Mouse (Mus musculus) midbrain, embryonic 13.5 days (tissue): Measurements from ENCODE around the gene Akr1d1. TPM values are rescaled to one million over a fixed set of nuclear protein-coding genes. Genes with fewer than 3 reads are reported as not detected.

Experiments
- ATAC-seq: fragments of 200-750 bp; cut with Nextera tagmentation; 2 replicates; pipeline ENCODE4 v1.8.0; 2017; ENCODE audit warnings: mild to moderate bottlenecking, moderate TSS enrichment, moderate library complexity
- H3K27ac ChIP-seq: fragments of 300-500 bp; sonication (generic); 2 replicates; pipeline ENCODE4 v1.5.1; 2015; ENCODE audit warnings: inconsistent platforms, mild to moderate bottlenecking, moderate library complexity
- H3K27me3 ChIP-seq: fragments of 300-500 bp; sonication (generic); 2 replicates; pipeline ENCODE4 v1.6.1; 2015; ENCODE audit warnings: mild to moderate bottlenecking, inconsistent platforms
- H3K36me3 ChIP-seq: fragments of 300-500 bp; sonication (generic); 2 replicates; pipeline ENCODE4 v1.6.1; 2015; ENCODE audit warnings: mild to moderate bottlenecking, inconsistent platforms
- H3K4me1 ChIP-seq: fragments of 300-500 bp; sonication (generic); replicated peaks from 2 replicates; pipeline ENCODE4 v1.6.1; 2015; ENCODE audit warnings: inconsistent platforms
- H3K4me2 ChIP-seq: fragments of 300-500 bp; sonication (generic); replicated peaks from 2 replicates; pipeline ENCODE4 v1.6.1; 2015; ENCODE audit warnings: moderate library complexity, mild to moderate bottlenecking, inconsistent platforms
- H3K4me3 ChIP-seq: fragments of 300-500 bp; sonication (generic); replicated peaks from 2 replicates; pipeline ENCODE4 v1.5.1; 2015; ENCODE audit warnings: mild to moderate bottlenecking, inconsistent platforms
- H3K9ac ChIP-seq: fragments of 300-500 bp; sonication (generic); replicated peaks from 2 replicates; pipeline ENCODE4 v1.6.1; 2015; ENCODE audit warnings: mild to moderate bottlenecking, inconsistent platforms
- H3K9me3 ChIP-seq: fragments of 300-500 bp; sonication (generic); 2 replicates; pipeline ENCODE4 v1.6.1; 2016; ENCODE audit warnings: mild to moderate bottlenecking, inconsistent platforms
- WGBS: fragments of 180-500 bp; shearing (Covaris S2); methylation state at CpG from one replicate; pipeline ENCODE4 v1.1.7; 2015; 5-methylcytosine and 5-hydroxymethylcytosine counted together
- polyA plus RNA-seq: library from polyadenylated mRNA; unstranded; fragments of >200 nt; fragmentation: Nextera tagmentation; extraction: Ambion mirVana; gene quantifications from 2 replicates; pipeline ENCODE4 v1.2.1, GENCODE M21; 2015

Gene Akr1d1
- polyA plus RNA-seq = not detected in 2 replicates

DNA sequence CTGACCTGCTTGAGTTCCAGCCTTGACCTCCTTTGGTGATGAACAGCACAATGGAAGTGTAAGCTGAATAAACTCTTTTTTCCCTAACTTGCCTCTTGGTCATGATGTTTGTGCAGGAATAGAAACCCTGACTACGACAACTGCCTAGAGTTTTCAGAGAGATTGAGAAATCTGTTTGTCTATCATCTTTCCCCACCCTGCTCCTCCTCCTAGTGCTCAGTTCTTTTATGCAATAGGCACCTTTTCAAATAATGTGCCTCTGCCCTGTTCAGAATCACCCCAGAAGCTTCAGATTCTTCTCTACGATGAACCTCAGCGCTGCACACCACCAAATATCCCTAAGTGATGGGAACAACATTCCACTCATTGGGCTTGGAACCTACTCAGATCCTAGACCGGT is at the start of gene Akr1d1:
Gene Akr1d1 (plus strand): TSS at position 234 of the 400 bp plus-strand sequence.
- Histone ChIP-seq H3K4me1 (no peaks in the 10 kb centered on the region), H3K9ac (no peak within 1 kb of the TSS), H3K9me3 (no peaks in the 10 kb centered on the region), H3K27me3 (no peaks in the 10 kb centered on the region), H3K36me3 (no peaks in the 10 kb centered on the region), H3K27ac (no peak within 1 kb of the TSS), H3K4me2 (no peak within 1 kb of the TSS), H3K4me3 (no peak within 1 kb of the TSS)
- ATAC-seq = no peak
- 93% methylated on average over 4 of the region's 4 CpGs for WGBS

DNA sequence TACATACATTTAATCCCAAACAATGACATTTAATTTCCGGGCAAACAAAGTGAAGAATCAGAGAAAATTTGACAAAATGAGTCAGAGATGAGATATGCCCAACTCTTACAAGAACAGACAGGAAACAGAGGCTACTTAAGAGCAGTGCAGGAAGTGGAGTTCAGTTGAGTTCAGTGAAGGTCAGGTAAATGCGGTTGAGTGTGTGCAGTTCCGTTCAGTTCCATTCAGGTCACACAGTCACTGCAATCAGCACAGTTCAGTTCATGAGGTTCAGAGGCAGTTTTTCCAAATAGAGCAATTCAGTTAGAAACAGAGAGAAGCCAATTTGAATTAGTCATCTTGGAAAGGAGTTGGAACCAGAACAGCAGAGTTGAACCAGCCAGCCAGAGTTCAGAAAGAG is 48.8 kb upstream of the Akr1d1 start:
- Histone ChIP-seq H3K9ac (no peak overlapping the region), H3K27me3 (no peaks in the 10 kb centered on the region), H3K27ac (no peak overlapping the region), H3K4me1 (no peaks in the 10 kb centered on the region), H3K4me2 (no peak overlapping the region), H3K4me3 (no peak overlapping the region), H3K9me3 (no peaks in the 10 kb centered on the region), H3K36me3 (no peaks in the 10 kb centered on the region)
- ATAC-seq = no peak
- WGBS = 95% methylated on average over 3 of the region's 3 CpGs

GRCm38 (mm10) chr6:37483262-37483661 is 46.7 kb upstream of the Akr1d1 start:
- Histone ChIP-seq H3K4me1 (no peaks in the 10 kb centered on the region), H3K9ac (no peak overlapping the region), H3K4me3 (no peak overlapping the region), H3K27me3 (no peaks in the 10 kb centered on the region), H3K9me3 (no peaks in the 10 kb centered on the region), H3K27ac (no peak overlapping the region), H3K36me3 (no peaks in the 10 kb centered on the region), H3K4me2 (no peak overlapping the region)
- ATAC-seq = no peak
- WGBS = 52% methylated on average over 5 of the region's 5 CpGs

- Histone ChIP-seq H3K4me2 (no peak overlapping the region), H3K4me3 (no peak overlapping the region), H3K27me3 (no peaks in the 10 kb centered on the region), H3K9me3 (no peaks in the 10 kb centered on the region), H3K36me3 (no peaks in the 10 kb centered on the region), H3K27ac (no peak overlapping the region), H3K4me1 (no peaks in the 10 kb centered on the region), H3K9ac (no peak overlapping the region)
- 65% methylated on average over 1 of the region's 1 CpGs for WGBS
- ATAC-seq = no peak
These were observed 45.3 kb upstream of the Akr1d1 start for GRCm38 (mm10) chr6:37484588-37485070.

DNA sequence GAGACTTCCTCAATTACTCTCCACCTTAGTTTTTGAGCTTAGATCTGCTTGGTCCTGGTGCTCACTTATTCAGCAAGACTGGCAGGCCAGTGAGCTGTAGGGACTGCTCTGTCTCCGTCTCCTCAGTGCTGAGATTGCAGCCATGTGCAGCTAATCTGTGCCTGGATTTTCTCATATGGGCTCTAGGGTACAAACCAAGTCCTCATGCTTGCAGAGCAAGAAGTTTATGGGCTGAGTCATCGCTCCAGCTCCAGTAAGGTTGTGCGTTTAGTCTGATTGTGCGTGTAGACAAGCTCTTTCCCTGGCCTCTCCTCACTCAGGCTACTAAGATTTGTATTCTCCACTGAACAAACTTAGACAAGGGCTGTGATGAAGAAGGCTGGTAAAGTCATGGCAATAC is 43.5 kb upstream of the Akr1d1 start:
- Histone ChIP-seq H3K4me1 (no peaks in the 10 kb centered on the region), H3K4me2 (no peak overlapping the region), H3K27me3 (no peaks in the 10 kb centered on the region), H3K36me3 (no peaks in the 10 kb centered on the region), H3K4me3 (no peak overlapping the region), H3K9me3 (no peaks in the 10 kb centered on the region), H3K27ac (no peak overlapping the region), H3K9ac (no peak overlapping the region)
- 82% methylated on average over 4 of the region's 4 CpGs for whole genome bisulfite sequencing
- ATAC-seq = no peak

GRCm38 (mm10) chr6:37492241-37492640 is 37.7 kb upstream of the Akr1d1 start:
- Histone ChIP-seq H3K9ac (no peak overlapping the region), H3K9me3 (no peaks in the 10 kb centered on the region), H3K4me1 (no peaks in the 10 kb centered on the region), H3K4me3 (no peak overlapping the region), H3K36me3 (no peaks in the 10 kb centered on the region), H3K4me2 (no peak overlapping the region), H3K27me3 (no peaks in the 10 kb centered on the region), H3K27ac (no peak overlapping the region)
- 90% methylated on average over 3 of the region's 3 CpGs for WGBS
- no peak for ATAC-seq

DNA sequence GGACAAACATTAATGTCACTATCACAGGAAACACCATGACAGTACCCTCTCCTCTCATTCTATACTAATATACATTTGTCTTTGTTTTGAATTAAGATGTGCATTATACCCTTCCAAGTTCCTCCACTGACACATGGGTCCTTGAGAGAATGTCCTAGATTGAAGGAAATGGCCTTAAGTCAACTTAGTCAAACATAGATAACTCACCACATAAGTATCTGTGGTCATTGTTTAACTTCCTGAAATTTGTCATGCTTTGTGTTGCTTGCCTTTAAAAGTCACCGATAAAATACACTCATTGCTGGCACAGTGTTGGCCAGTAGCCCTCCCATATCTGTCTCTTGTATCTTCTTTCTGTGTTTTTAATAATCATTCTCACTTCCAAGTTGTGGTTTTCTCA is 35.0 kb upstream of the Akr1d1 start:
- no peak overlapping the region for H3K4me2 ChIP-seq
- H3K36me3 ChIP-seq = no peaks in the 10 kb centered on the region
- no peaks in the 10 kb centered on the region for H3K4me1 ChIP-seq
- 97% methylated on average over 1 of the region's 1 CpGs for WGBS
- ATAC-seq = no peak
- H3K9ac ChIP-seq = no peak overlapping the region
- H3K4me3 ChIP-seq = no peak overlapping the region
- peaks cover 7% of the 10 kb centered on the region; the same call in 1 of the 2 replicates for H3K9me3 ChIP-seq
- H3K27ac ChIP-seq = no peak overlapping the region
- H3K27me3 ChIP-seq = no peaks in the 10 kb centered on the region

DNA sequence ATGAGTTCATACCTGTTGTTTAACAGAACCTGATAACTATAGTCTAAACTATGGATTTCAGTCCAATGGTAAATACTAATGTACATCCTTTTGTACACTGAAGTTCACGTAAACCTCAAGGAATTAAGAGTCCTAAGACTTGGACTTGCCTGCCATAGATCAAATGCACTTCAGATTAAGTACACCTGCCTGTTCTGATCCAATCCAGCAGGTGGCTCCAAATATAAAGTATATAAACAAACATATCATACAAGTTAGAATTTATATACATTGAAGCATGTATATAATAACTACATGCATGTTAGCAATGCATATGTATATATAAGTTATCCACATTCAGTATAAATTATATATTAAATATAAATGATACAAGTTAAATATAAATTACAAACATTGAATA is 33.1 kb upstream of the Akr1d1 start:
- no peak for ATAC-seq
- Histone ChIP-seq H3K9me3 (peaks cover 9% of the 10 kb centered on the region; the same call in 1 of the 2 replicates), H3K27ac (no peak overlapping the region), H3K36me3 (no peaks in the 10 kb centered on the region), H3K4me3 (no peak overlapping the region), H3K4me2 (no peak overlapping the region), H3K4me1 (no peaks in the 10 kb centered on the region), H3K9ac (no peak overlapping the region), H3K27me3 (no peaks in the 10 kb centered on the region)
- 100% methylated on average over 1 of the region's 1 CpGs for WGBS

DNA sequence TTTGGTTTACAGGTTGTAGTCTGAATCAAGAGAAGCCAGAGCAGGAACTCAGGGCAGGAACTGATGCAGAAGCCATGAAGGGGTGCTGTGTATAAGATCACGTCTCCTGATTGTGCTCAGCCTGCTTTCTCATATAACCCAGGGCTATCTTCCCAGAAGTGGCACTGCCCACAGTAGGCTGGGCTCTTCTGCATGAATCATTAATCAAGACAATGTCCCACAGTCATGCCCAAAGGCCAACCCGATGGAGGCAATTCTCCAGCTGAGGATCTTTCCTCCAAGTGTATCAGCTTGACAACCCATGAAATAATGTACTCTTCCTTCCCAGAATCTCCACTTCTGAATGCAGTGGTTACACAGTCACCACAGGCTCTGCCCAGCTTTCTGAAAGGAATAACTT is 24.4 kb upstream of the Akr1d1 start:
- H3K36me3 ChIP-seq = no peaks in the 10 kb centered on the region
- no peaks in the 10 kb centered on the region; the same call in 1 of the 2 replicates for H3K9me3 ChIP-seq
- no peak overlapping the region for H3K4me2 ChIP-seq
- no peaks in the 10 kb centered on the region for H3K4me1 ChIP-seq
- ATAC-seq = no peak
- no peak overlapping the region for H3K4me3 ChIP-seq
- H3K27me3 ChIP-seq = no peaks in the 10 kb centered on the region
- H3K9ac ChIP-seq = no peak overlapping the region
- no peak overlapping the region for H3K27ac ChIP-seq
- 81% methylated on average over 2 of the region's 2 CpGs for WGBS

- H3K4me1 ChIP-seq = no peaks in the 10 kb centered on the region
- no peaks in the 10 kb centered on the region; the same call in 1 of the 2 replicates for H3K9me3 ChIP-seq
- no peak overlapping the region for H3K4me3 ChIP-seq
- H3K4me2 ChIP-seq = no peak overlapping the region
- H3K9ac ChIP-seq = no peak overlapping the region
- H3K36me3 ChIP-seq = no peaks in the 10 kb centered on the region
- H3K27ac ChIP-seq = no peak overlapping the region
- ATAC-seq = no peak
- 89% methylated on average over 3 of the region's 3 CpGs for WGBS
- no peaks in the 10 kb centered on the region for H3K27me3 ChIP-seq
These were observed 23.0 kb upstream of the Akr1d1 start for GRCm38 (mm10) chr6:37506909-37507515.

DNA sequence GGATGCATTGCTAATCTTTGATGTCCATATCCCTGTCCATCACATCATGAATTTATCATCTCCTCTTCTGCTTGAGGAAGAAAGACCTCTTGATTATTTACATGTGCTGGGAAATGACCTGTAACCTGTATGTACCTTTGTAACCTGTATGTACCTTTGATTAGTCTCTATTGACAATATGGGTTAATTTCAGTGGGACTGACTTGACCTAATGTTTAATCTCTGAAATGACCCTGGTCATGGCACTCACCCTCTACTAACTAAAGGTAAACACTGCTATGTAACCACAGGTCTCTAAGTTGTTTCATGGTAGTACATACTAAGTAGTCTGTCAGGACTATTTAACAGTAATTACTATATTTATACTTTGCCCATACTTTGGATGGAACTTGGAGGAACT is 19.2 kb upstream of the Akr1d1 start:
- no peak overlapping the region for H3K4me3 ChIP-seq

DNA sequence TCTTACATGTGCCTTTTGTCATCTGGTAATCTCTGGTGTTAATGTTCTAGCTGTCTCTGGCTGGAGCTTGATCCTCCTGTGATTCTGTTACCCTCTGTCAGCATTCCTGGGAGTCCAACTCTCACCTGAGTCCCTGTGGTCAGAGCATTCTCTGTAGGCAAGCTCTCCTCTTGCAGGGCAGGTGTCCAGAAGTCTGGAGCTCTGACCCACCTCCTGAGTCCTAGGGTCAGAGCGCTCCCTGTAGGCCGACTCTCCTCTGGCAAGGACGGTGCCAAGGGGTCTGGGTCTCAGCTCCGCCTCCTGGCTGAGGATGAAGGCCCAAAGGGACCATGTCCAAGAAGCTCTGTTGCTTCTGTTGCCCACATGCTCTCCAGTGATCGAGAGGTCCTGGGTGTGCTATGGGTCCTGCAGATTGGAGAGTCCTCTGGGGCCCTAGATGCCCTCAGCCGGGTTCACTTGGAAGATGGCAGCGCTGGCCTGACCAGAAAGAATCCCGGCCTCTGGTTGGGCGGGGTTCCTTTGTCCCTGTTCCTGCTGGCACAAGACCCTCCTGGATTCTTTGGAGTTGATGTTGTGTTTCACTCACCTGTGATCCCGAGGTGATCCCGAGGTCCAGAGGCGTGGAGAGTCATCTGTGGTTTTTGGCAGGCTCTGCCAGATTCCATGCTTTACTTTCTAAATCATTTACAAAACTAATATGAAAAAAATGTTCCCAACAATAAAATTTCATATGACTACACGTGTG is 9.2 kb upstream of the Akr1d1 start:
- no peak overlapping the region for H3K27ac ChIP-seq
- 93% methylated on average over 13 of the region's 13 CpGs for WGBS
- ATAC-seq = no peak
- no peak overlapping the region for H3K9ac ChIP-seq
- no peaks in the 10 kb centered on the region for H3K9me3 ChIP-seq
- no peak overlapping the region for H3K4me3 ChIP-seq
- H3K4me1 ChIP-seq = no peaks in the 10 kb centered on the region
- no peaks in the 10 kb centered on the region for H3K36me3 ChIP-seq
- H3K4me2 ChIP-seq = no peak overlapping the region
- H3K27me3 ChIP-seq = no peaks in the 10 kb centered on the region

More for the DNA sequence above, 19.2 kb upstream of the Akr1d1 start:
- Histone ChIP-seq H3K36me3 (no peaks in the 10 kb centered on the region), H3K9me3 (no peaks in the 10 kb centered on the region), H3K9ac (no peak overlapping the region), H3K4me2 (no peak overlapping the region), H3K27ac (no peak overlapping the region), H3K27me3 (no peaks in the 10 kb centered on the region), H3K4me1 (no peaks in the 10 kb centered on the region)
- no peak for ATAC-seq
